Mouse (Mus musculus) lung, postnatal 0 days (tissue): Measurements from ENCODE around the gene Frmd4a.

ENCODE experiments used
- CTCF ChIP-seq: IDR thresholded peaks from 2 replicates; pipeline ENCODE4 v1.5.1; 2016; ENCODE audit warnings: antibody characterized with exemption, mild to moderate bottlenecking
- EP300 ChIP-seq: IDR thresholded peaks from 2 replicates; pipeline ENCODE4 v1.6.1; 2016; ENCODE audit warnings: antibody characterized with exemption, mild to moderate bottlenecking, control low read depth

DNA sequence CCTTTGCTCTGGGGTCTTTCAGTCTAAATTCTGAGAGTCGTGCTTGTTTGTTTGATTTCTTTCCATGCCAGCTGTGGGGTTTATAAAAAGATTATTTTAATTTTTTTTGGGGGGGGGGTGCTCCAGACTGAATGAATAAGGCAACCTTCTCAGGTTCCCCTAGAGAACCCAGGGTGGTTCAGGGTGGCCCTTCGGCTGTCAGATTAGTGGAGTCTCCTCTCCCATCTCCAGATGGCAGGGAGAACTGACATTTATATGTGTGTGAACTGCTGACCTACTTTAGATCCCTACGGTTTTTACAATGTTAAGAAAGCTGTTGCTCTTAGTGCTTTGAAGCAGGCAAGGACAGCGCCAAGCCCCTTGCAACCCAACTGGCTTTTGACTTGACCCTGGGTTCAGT lies 1.4 kb downstream of the Frmd4a start:
- TF ChIP-seq EP300, result no peak
- no peak for TF ChIP-seq CTCF
